Mouse (Mus musculus): ENCODE results near the gene Cxcl17. TPM values are rescaled to one million over a fixed set of nuclear protein-coding genes. Genes with fewer than 3 reads are reported as not detected.

Gene Cxcl17
- total RNA-seq, 2 experiments from 2014 or later: not detected

DNA sequence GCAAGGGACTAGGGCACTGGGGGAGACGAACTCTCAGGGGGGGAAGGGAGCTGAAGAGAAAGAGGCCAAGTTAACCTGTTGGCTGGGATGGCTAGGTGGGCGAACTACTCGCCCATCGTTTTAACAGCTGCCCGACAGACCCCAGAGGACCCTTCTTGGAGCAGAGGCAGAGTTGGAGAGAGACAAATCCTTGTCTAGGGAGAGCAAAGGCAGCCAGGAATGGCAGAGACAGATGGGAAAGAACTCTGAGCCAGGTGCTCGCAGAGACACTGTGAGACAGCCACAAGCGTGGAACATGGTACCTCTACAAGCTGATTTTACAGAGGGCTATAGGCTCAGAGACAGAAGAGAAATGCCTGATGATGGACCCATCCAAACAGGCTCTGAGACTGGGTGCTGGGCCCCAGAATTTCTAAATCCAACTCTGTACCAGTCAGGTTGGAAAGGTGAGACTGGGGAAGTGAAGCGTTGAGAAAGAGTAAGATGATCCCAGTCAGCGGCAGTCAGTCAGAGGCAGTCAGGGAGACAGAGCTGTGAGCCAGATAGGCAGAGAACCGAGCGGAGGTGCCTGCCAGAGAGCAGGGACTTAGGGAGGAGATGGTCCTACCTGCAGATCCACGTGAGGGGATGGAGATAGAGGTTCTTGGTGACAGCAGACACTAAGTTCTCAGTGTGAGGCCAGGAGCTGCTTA is 43.5 kb downstream of the Cxcl17 start, which contains the start of gene Cnfn:
TSS of gene Cnfn (minus strand) at position 667 of the 692 bp plus-strand sequence.
- no peak for DNase-seq

DNA sequence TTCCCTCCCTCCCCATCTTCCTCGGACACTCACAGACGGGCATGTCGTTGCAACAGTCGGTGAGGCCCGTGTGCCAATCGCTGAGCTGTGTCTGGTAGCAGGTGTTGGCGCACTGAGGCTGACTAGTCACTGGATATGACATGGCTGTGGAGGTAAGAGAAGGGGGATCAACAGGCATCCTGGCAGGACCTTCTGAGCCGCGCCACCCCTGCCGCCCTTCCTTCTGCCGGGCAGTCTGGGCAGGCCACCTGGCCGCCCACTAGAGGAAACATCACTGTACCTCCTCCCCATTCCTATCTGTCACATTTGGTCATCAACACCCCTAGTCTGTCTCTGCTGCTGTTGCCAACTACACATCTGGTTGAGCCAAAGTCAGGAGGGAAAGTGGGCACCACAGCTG is 44.4 kb downstream of the Cxcl17 start:
- no peak for DNase-seq

DNA sequence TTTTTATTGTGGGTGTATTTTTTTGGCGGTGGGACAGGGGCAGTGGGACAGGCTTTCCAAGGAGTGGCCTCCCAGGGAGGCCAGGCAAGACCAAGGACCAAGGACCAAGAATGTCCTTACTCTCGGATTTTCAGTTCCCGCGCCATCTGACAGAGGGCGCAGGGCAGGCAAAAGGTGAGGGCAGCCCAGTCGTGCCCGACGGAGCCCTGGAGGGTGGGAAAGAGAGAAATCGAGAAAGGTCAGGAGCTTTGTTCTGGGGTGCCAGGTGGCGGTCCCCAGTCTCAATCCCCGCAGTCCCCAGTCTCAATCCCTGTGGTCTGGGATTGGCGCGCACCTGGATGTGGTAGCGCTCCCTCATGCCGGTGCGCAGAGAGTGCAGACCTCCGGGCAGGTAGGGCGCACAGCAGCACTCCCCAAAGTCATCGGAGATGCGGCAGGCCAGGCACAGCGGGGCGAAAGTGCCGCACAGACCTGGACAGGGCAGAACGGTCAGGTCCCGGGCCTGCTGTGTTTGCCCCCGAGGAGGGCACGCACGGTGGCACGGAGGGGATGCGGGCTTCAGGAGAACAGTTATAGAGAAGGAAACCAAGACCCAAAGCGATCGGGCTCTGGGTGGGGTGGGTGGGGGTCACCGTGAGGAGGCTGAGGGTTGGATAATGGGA is 44.9 kb downstream of the Cxcl17 start:
- peak; percentile 57 to 58 for DNase-seq

DNA sequence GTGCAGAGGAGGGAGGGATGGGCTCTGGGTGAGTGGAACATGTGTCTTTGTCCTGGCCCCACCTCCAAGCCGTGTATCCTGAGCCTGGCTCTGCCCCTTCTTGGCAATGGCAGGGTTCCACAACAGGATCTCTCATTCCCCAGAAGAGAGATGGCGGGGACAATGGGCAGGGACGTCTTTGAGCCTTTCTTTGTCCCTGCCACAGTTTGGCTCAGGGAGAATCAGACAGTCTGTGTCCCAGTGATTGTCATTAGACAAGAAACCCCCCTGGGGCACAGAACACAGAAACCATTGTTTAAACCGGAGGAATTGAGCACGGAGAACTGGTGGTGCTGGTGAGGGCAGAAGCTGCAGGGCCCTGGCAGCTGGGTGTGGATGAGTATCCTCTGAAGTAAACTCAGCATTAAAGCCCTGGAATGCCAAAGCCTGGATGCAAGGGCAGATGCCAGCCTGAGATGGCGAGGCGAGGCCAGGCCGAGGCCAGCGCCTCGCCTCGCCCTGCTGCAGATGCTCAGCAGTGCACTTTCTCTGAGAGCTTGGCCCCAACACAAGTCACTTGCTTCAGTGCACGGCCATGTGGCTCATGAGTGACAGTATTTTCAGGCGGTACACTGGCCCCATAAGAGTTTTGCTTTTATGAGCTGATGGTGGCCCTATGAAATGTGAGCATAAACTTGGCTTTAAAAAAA is 46.6 kb downstream of the Cxcl17 start:
- DNase-seq: no peak

DNA sequence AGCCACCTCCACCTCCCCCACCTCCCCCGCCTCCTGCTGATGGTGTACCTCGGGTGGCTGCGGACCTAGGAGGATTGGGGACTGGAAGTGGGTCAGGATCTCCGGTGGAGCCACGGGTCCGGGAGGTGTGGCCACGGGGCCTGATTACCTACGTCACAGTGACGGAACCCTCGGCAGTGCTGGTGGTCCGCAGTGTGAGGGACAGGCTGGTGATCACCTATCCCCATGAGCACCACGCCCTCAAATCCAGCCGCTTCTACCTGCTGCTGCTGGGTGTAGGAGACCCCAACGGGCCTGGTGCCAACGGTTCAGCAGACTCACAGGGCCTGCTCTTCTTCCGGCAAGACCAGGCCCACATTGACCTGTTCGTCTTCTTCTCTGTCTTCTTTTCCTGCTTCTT is 49.1 kb downstream of the Cxcl17 start:
- no peak for DNase-seq

DNA sequence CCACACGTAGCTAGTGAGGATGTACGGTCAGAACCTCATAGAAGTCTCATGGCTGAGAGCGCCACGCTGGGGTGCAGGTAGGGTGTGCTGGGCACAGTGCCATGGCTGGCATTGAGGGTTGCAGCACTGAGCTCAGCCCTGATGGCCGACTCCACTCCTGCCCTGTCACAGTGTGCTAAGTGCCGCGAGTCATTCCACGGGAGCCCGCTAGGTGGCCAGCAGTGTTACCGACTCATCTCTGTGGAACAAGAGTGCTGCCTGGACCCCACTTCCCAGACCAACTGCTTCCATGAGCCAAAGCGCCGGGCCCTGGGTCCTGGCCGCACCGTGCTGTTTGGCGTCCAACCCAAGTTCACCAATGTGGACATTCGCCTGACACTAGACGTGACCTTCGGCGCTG is 49.5 kb downstream of the Cxcl17 start:
- DNase-seq: peak; percentile 65 to 68

DNA sequence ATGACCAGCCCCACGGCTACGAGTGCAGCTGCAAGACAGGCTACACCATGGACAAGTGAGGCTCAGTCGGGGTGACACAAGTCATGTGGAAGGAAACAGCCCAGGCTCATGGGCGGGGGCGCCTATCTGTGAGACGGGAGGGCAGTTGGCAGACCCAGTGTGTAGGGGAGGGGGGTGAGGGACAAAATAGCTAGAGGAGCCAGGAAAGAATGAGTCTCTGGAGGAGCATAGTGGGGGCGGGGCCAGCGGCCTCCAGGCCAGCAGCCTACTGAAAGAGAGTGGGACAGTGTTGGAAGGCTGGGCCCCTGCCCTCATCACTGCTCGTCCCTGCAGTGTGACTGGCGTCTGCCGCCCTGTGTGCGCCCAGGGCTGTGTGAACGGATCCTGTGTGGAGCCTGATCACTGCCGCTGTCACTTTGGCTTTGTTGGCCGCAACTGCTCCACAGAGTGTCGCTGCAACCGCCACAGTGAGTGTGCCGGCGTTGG is 53.9 kb downstream of the Cxcl17 start:
- no peak for DNase-seq

Other genes with a start within 250 kb of the Cxcl17 start
- 1 to 10 TPM in 1 of 2 experiments, under 1 TPM in 1; 0.86 to 1.3 TPM for gene Pou2f2, start 233.2 kb downstream of the Cxcl17 start, total RNA-seq (2021)
- gene Dedd2, start 192.3 kb downstream of the Cxcl17 start, total RNA-seq (2021): 10 to 100 TPM; 16.7 to 17.7 TPM
- gene Zfp526, start 191.5 kb downstream of the Cxcl17 start, total RNA-seq (2021): 1 to 10 TPM; 9.3 to 9.4 TPM
- gene Gsk3a, start 175.0 kb downstream of the Cxcl17 start, total RNA-seq (2021): 10 to 100 TPM; 93.3 to 96.7 TPM
- 10 to 100 TPM; 25.4 to 40.9 TPM for gene Erf, start 162.1 kb downstream of the Cxcl17 start, total RNA-seq (2021)
- gene Cic, start 145.2 kb downstream of the Cxcl17 start, total RNA-seq (2021): 100 to 1,000 TPM in 1 of 2 experiments, 10 to 100 TPM in 1; 94.8 to 116 TPM
- gene Pafah1b3, start 114.9 kb downstream of the Cxcl17 start, total RNA-seq (2021): 10 to 100 TPM; 32.7 to 34.0 TPM
- gene Prr19, start 111.5 kb downstream of the Cxcl17 start, total RNA-seq (2021): not detected
- gene Tmem145, start 106.8 kb downstream of the Cxcl17 start, total RNA-seq (2021): 1 to 10 TPM; 1.5 to 1.6 TPM
- gene Megf8, start 95.7 kb downstream of the Cxcl17 start, total RNA-seq (2021): 10 to 100 TPM; 43.7 to 51.3 TPM
- not detected for gene Cnfn, start 43.2 kb downstream of the Cxcl17 start, total RNA-seq (2021)
- 100 to 1,000 TPM; 342 to 355 TPM for gene Lipe, start 14.2 kb downstream of the Cxcl17 start, total RNA-seq (2021)
- 10 to 100 TPM in 1 of 2 experiments, 1 to 10 TPM in 1; 9.6 to 19.9 TPM for gene Ceacam1, start 64.7 kb upstream of the Cxcl17 start, total RNA-seq (2021)
- 1 to 10 TPM; 1.4 to 2.4 TPM for gene Ceacam2, start 127.0 kb upstream of the Cxcl17 start, total RNA-seq (2021)
- not detected for gene Erich4, start 203.0 kb upstream of the Cxcl17 start, total RNA-seq (2021)
- gene Dmac2, start 206.5 kb upstream of the Cxcl17 start, total RNA-seq (2021): 10 to 100 TPM; 22.1 to 25.3 TPM
- gene B3gnt8, start 213.8 kb upstream of the Cxcl17 start, total RNA-seq (2021): 1 to 10 TPM; 1.8 to 2.0 TPM
- gene Bckdha, start 246.1 kb upstream of the Cxcl17 start, total RNA-seq (2021): 100 to 1,000 TPM; 176 to 245 TPM
- 10 to 100 TPM; 39.6 to 54.0 TPM for gene Exosc5, start 246.3 kb upstream of the Cxcl17 start, total RNA-seq (2021)